Mouse (Mus musculus) frontal cortex, postnatal 10 days (tissue): ENCODE measurements around the gene Itpripl2.

Experiments
- DNase-seq, 2 experiments: peaks; one replicate each; pipeline ENCODE4 v3.0.0; 2022; ENCODE audit warnings: low spot score in 2 of 2, mixed read lengths in 1 of 2

Gene Itpripl2

GRCm38 (mm10) chr7:118488060-118488664 is 3.6 kb downstream of the Itpripl2 start:
- no peak for DNase-seq

DNA sequence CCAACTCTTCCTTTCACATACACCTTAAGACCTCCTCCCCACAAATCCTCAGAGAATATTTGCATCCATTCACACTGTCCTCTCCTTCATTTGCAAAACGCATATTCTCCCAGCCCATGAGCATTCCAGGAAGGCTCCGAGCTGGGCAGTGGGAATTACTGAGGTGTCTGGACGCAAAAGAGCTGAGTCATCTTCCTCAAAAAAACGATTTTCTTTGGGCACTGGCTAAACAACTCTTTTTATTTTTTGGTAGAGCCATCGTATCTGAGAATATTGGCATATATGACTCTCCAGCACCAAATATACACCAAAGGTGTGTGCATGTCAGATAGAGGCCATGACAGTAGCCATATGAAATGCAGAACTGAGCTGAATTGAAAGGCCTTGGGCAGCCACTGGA is 4.9 kb downstream of the Itpripl2 start:
- no peak for DNase-seq

GRCm38 (mm10) chr7:118483996-118484395 is 7.8 kb downstream of the Itpripl2 start:
- DNase-seq: no peak

GRCm38 (mm10) chr7:118482001-118482400 is 9.8 kb downstream of the Itpripl2 start:
- DNase-seq: no peak

DNA sequence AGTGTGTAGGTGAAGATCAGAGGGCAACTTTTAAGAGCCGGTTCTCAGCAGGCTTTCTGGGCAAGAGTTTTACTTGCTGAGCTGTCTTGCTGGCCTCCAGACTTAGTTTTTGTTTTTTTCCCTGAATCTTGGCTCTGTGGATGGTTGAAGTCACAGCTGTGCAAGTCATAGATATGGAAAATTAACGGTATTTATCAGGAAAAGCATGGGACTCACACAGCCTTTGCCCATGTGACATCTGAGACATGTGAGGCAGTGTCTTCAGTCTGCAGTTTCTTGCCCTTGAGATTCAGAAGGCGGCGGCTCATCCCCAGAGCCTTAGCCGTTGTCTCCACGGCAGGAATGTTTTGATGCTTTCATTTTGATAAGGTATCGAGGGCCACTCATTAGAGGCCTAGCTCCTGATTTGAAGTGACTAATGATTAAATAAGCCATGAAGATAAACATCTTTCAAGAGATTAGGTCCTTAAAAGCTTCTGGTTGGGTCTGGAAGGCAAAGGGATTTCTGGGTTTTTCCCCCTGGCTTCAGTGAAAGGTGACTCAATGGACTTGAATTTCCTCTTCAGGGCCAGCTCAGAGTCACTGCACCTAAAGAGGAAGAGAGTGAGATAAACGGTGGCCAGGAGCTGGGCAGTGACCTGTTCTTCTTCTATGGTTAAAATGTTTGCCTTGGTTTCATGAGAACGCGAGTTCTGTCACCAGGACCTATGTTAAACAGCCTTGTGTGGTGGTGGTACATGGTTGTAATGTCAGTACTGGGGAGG is 10.5 kb downstream of the Itpripl2 start:
- no peak for DNase-seq

- DNase-seq: no peak
These were observed 11.5 kb downstream of the Itpripl2 start for GRCm38 (mm10) chr7:118480160-118480709.

GRCm38 (mm10) chr7:118478835-118479312 is 12.9 kb downstream of the Itpripl2 start:
- DNase-seq: no peak

DNA sequence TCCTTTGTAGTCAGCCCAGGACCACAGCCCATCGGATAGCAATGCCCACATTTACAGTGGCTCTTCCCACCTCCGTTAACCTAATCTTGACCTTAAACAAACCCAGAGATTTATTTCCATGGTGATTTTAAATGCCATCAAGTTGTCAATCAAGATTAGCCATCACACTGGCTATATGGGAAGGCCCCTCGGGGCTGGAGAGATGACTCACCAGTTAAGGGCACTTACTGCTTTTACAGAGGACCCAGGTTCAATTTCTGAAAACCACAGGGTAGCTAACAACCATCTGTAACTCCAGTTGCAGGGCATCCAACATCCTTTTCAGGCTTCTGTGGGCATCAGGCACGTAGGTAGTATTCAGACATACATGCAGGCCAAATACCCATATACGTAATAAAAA is 15.3 kb downstream of the Itpripl2 start:
- no peak for DNase-seq

DNA sequence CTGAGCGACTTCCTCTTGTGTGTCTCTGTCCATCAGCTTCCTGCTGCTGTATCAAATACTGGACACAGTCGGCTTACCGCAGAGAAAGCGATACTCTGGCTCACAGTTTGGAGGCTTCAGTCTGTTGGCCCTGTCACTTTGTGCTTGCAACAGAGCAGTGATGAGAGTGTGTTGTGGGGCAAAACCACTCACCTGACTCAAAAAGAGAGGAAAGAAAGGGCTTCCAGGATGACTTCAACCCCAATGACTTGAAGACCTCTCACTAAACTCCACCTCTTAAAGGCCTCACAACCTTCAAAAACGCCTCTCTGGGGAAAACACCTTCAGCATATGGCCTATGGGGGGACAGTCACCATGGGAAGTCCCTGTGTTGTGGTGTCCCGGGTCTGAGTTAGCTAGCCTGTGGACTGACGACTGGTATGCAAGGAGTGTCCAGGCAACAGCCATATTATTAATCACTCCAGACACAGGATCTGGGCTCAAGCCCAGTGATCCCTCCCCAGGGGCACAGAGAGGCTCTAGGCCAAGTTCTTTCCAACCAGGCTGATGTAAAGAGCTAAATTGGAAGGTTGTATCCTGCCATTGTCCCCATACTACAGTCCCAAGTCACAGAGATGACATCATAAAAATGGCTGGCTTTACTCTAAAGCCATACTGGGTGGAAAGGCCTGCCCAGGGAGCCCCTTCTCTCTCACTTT is 16.6 kb downstream of the Itpripl2 start:
- no peak for DNase-seq

DNA sequence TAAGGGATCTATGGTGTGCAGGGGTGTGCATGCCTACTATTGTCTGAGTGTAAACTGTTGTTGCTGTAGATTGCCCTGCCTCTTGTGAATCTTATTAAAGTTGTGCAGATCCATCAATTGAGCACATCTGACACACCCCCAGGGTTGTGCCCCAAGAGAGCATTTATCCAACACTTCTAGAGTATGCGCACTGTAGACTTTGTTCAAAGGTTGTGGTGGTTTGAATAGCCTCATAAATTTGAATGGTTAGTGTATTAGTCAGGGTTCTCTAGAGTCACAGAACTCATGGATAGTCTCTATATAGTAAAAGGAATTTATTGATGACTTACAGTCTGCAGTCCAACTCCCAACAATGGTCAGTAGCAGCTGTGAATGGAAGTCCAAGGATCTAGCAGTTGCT is 18.9 kb downstream of the Itpripl2 start:
- DNase-seq: no peak

GRCm38 (mm10) chr7:118468060-118468459 is 23.7 kb downstream of the Itpripl2 start:
- no peak for DNase-seq

DNA sequence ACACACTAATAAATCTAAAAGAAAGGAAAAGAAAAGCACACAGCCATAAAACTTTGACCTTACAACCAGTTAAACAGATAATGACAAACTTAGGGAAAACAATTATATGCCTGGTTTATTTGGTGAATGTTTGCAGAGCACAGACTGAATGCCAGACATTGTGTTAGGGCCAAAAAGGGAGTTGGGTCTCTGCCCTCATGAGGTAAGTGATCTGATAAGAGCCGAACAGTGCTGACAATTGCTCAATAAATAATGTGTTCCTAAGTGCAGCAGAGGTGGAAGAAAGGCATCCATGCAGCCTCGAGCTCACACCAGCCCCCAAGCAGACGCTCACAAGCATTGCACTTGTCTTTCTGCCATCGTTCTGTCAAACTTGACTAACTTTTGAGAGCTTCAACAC is 27.3 kb downstream of the Itpripl2 start:
- no peak for DNase-seq

GRCm38 (mm10) chr7:118462818-118463762 is 28.7 kb downstream of the Itpripl2 start:
- DNase-seq: no peak

DNA sequence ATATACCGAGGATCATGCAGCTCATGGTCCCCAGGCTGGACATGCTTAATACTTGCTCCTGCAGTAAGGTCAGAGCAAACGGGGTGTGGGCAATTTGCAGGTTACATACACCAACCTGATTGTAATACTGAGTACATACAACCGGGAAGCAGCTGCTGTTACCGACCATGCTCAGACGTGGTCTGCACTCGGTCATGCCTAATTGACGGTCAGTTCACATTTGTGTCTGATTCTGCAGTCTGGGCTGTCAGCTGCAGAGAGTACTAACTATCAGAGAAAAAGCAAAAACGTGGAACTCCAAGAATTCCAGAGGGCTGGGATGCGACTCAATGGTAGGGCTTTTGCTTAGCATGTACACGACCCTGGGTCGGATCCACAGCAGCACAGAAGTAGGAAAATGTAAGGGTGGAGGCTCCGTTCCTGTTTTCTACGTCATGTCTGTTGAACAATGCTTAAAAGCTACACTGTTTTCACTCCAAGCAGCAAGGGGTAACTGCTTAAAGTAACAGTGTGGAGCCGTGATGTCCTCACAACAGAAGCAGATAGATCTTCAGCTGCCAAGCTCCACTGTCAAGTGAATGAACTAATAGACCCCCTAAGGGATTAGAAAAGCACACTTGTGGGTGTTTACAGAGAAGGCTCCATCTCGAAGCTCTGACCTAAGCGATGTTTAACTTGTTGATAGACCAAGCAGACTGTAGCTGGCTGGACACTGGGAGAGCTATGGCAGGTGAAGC is 30.2 kb downstream of the Itpripl2 start:
- DNase-seq: no peak

GRCm38 (mm10) chr7:118453722-118454121 is 38.1 kb downstream of the Itpripl2 start:
- DNase-seq: no peak

DNA sequence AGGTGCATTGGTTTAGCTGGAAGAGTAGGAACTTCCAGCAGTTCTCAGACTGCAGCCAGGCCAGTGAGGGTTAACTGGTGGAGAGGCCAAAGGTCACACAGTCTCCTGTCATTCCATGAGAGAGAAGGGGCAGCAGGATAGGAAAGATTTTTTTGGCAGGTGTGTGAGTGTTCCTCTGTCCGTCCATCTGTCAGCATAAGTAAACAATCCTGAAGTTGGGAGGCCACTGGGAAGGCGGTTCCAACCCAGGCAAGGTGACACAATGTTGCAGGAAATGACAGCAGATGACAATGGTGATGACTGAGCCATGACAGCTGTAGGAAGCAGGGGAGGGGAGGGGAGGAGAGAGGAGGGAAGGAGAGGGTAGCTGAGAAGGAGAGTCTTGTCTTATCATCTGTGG is 38.8 kb downstream of the Itpripl2 start:
- DNase-seq: no peak

DNA sequence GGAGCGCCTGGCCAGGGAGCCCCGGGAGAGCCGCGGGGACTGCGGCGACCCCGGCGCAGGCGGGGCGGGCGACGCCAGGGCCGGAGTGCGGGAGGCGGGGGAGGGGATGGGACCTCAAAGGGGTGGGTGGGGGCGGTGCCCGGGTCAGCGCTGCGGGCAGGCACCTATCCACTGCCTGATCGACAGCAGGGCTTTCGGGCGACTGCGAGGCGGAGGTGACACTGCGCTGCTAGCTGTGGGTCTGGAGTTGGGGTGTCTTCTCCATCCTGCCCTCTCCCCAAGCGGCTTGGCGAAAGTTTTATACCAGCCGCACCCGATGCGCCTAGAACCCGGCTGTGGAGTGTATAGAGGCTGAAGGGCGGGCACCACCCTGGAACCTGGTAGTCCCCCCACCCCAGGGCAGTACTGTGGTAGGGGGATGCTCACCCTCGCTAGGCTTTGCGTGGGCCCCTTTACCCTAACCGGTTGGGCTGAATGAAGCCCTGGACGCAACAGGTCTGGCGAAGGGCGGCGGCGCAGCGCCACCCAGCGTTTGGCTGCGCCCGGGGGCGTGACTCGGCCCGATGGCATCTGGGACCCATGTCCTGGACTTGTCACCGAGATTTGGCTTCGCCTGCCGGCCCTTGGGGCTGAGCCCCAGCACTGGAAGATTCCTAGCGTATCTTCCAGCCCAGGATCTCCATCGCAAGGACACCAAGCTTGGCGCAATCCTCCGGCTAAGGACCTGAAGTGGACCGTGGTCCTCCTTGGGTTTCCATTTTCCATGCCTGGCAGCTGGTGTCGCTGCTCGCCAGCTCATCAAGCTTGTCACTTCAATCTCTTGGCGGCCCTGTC is 43.4 kb downstream of the Itpripl2 start, which contains the start of gene Syt17:
Gene Syt17 (minus strand): TSS at position 89 of the 834 bp plus-strand sequence.
- DNase-seq: peak in 1 of 2 experiments; percentile 63

DNA sequence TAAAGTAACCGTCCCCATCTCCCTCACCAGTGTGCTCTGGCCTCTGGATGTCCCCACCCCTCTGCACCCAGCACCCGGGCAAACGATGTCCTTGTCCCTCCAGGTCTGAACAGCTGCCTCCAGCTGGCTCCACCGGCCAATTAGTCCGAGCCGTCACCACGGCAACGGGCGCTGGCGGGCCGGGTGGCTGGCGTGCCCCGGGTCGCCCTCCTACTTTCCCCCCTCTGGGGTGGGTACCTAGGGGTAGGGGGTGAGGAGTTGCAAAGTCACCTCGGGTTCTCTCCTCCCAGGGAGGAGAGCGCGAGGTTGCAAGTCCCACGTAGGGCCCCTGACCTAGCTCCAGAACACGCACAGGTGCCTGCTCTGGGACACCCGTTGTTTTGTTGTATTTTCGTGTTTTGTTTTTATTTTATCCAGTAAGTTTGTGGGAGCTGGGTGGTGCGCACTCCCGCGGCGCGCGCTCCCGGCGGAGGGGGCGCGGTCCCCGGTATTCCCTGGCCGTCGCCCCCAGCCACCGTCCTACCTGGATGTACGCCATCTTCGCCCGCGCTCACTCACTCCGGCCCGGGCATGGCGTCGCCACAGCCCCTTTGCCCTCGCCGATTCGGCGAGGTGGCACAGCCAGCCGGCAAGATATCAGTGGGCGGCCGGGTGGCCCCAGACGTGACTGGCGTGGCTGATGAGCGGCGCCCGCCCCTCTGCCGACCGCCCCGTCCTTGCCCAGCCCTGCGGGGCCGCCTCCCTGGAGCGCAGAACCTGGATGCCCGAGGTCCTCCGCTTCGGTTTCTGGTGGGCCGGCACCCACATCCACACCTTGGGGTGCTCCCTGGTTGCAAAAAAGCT is 44.3 kb downstream of the Itpripl2 start:
- peak in 1 of 2 experiments; percentile 36 for DNase-seq
